Mouse (Mus musculus) forebrain, postnatal 0 days (tissue): Measurements from ENCODE around the gene AC109138.7. TPM values are rescaled to one million over a fixed set of nuclear protein-coding genes. Genes with fewer than 3 reads are reported as not detected.

Source experiments
- ATAC-seq: fragments of 200-750 bp; cut with Nextera tagmentation; 2 replicates; pipeline ENCODE4 v1.8.0; 2017; ENCODE audit warnings: mild to moderate bottlenecking, moderate library complexity
- DNase-seq: peaks from one replicate; pipeline ENCODE4 v3.0.0-alpha.2; 2015
- H3K27ac ChIP-seq: fragments of 300-500 bp; sonication (generic); 2 replicates; pipeline ENCODE4 v1.5.1; 2014; ENCODE audit warnings: low read depth, mild to moderate bottlenecking, antibody characterized with exemption, low read length, moderate library complexity, mixed read lengths
- H3K27me3 ChIP-seq: fragments of 300-500 bp; sonication (generic); 2 replicates; pipeline ENCODE4 v1.6.1; 2014; ENCODE audit warnings: mild to moderate bottlenecking, low read length, mixed read lengths; ENCODE audit not compliant: insufficient read depth
- H3K36me3 ChIP-seq: fragments of 300-500 bp; sonication (generic); 2 replicates; pipeline ENCODE4 v1.6.1; 2014; ENCODE audit warnings: mild to moderate bottlenecking, moderate library complexity; ENCODE audit not compliant: insufficient read depth
- H3K4me1 ChIP-seq: fragments of 300-500 bp; sonication (generic); 2 replicates; pipeline ENCODE4 v1.6.1; 2014; ENCODE audit warnings: antibody characterized with exemption; ENCODE audit not compliant: insufficient read depth
- H3K4me2 ChIP-seq: fragments of 300-500 bp; sonication (generic); 2 replicates; pipeline ENCODE4 v1.6.1; 2014; ENCODE audit warnings: low read depth, mild to moderate bottlenecking, moderate library complexity
- H3K4me3 ChIP-seq: fragments of 300-500 bp; sonication (generic); 2 replicates; pipeline ENCODE4 v1.5.1; 2014; ENCODE audit warnings: low read depth, low read length, mixed read lengths
- H3K9ac ChIP-seq: fragments of 300-500 bp; sonication (generic); 2 replicates; pipeline ENCODE4 v1.6.1; 2014; ENCODE audit warnings: mild to moderate bottlenecking
- H3K9me3 ChIP-seq: fragments of 300-500 bp; sonication (generic); 2 replicates; pipeline ENCODE4 v1.6.1; 2016; ENCODE audit warnings: low read length
- CTCF ChIP-seq: sonication (generic); IDR thresholded peaks from 2 replicates; pipeline ENCODE4 v1.5.1; 2016; ENCODE audit warnings: antibody characterized with exemption, control low read depth, low read depth
- WGBS: fragments of 180-500 bp; shearing (Covaris S2); extraction: QIAGEN DNeasy Blood & Tissue Kit; methylation state at CpG from one replicate; pipeline ENCODE4 v1.1.7; 2014; 5-methylcytosine and 5-hydroxymethylcytosine counted together
- polyA plus RNA-seq: library from polyadenylated mRNA; unstranded; fragments of >200 nt; fragmentation: Nextera tagmentation; extraction: Ambion mirVana; gene quantifications from 2 replicates; pipeline ENCODE4 v1.2.1, GENCODE M21; 2015
- total RNA-seq: library from RNA; depleted of rRNA; stranded (reverse); fragments of >200 nt; gene quantifications from 2 replicates; pipeline ENCODE4 v1.2.3, GENCODE M21; 2014

AC109138.7 gene
- total and polyA plus RNA-seq, 2 experiments from 2014 or later: not detected

GRCm38 (mm10) chr19:4193129-4193528, 21.0 kb upstream of the AC109138.7 start:
- WGBS: 47% methylated on average over 6 of the region's 6 CpGs
- Histone ChIP-seq H3K4me1 (peaks cover 11% of the 10 kb centered on the region; the same call in 1 of the 2 replicates), H3K27me3 (no peaks in the 10 kb centered on the region), H3K9ac (peak overlapping the region; percentile 95), H3K4me3 (peak overlapping the region; percentile 95), H3K9me3 (no peaks in the 10 kb centered on the region), H3K4me2 (peak overlapping the region; percentile 88), H3K27ac (peak overlapping the region; percentile 94; the same call in 1 of the 2 replicates), H3K36me3 (peaks cover 49% of the 10 kb centered on the region)
- ATAC-seq: no peak
- no peak for DNase-seq
- no peak for TF ChIP-seq CTCF

GRCm38 (mm10) chr19:4194021-4194724, 20.0 kb upstream of the AC109138.7 start:
- Histone ChIP-seq H3K27ac (no peak overlapping the region), H3K9ac (no peak overlapping the region), H3K27me3 (no peaks in the 10 kb centered on the region), H3K36me3 (peaks cover 50% of the 10 kb centered on the region), H3K9me3 (no peaks in the 10 kb centered on the region), H3K4me3 (no peak overlapping the region), H3K4me2 (no peak overlapping the region), H3K4me1 (peaks cover 11% of the 10 kb centered on the region; the same call in 1 of the 2 replicates)
- DNase-seq: no peak
- TF ChIP-seq CTCF: no peak
- ATAC-seq: no peak
- 89% methylated on average over 8 of the region's 8 CpGs for WGBS

GRCm38 (mm10) chr19:4194776-4195650, 19.1 kb upstream of the AC109138.7 start:
- no peak overlapping the region for H3K9ac ChIP-seq
- no peak for TF ChIP-seq CTCF
- H3K36me3 ChIP-seq: peaks cover 50% of the 10 kb centered on the region
- no peaks in the 10 kb centered on the region for H3K27me3 ChIP-seq
- DNase-seq (no peak), ATAC-seq (no peak)
- WGBS: 66% methylated on average over 12 of the region's 12 CpGs
- peaks cover 11% of the 10 kb centered on the region; the same call in 1 of the 2 replicates for H3K4me1 ChIP-seq
- H3K4me2 ChIP-seq: no peak overlapping the region
- H3K27ac ChIP-seq: no peak overlapping the region
- no peaks in the 10 kb centered on the region for H3K9me3 ChIP-seq
- no peak overlapping the region for H3K4me3 ChIP-seq

- ATAC-seq (no peak), DNase-seq (no peak)
- no peak for TF ChIP-seq CTCF
- Histone ChIP-seq H3K9ac (no peak overlapping the region), H3K4me1 (peaks cover 17% of the 10 kb centered on the region; the same call in 1 of the 2 replicates), H3K4me2 (no peak overlapping the region), H3K36me3 (peaks cover 50% of the 10 kb centered on the region), H3K27me3 (no peaks in the 10 kb centered on the region), H3K4me3 (no peak overlapping the region), H3K9me3 (no peaks in the 10 kb centered on the region), H3K27ac (0 out of 2 replicates have a peak overlapping the region, but pooled peaks have one; percentile 21)
- WGBS: 64% methylated on average over 2 of the region's 2 CpGs
Observed at GRCm38 (mm10) chr19:4196048-4196447, 18.1 kb upstream of the AC109138.7 start.

- no peak for DNase-seq
- Histone ChIP-seq H3K4me1 (peaks cover 20% of the 10 kb centered on the region; the same call in 1 of the 2 replicates), H3K36me3 (peaks cover 50% of the 10 kb centered on the region), H3K4me3 (no peak overlapping the region), H3K4me2 (no peak overlapping the region), H3K27me3 (no peaks in the 10 kb centered on the region), H3K27ac (no peak overlapping the region), H3K9me3 (no peaks in the 10 kb centered on the region), H3K9ac (no peak overlapping the region)
- no peak for ATAC-seq
- TF ChIP-seq CTCF: no peak
- WGBS: 59% methylated on average over 5 of the region's 5 CpGs
Observed at GRCm38 (mm10) chr19:4196548-4196947, 17.6 kb upstream of the AC109138.7 start.

GRCm38 (mm10) chr19:4197180-4197579, 17.0 kb upstream of the AC109138.7 start:
- no peak overlapping the region for H3K9ac ChIP-seq
- no peaks in the 10 kb centered on the region for H3K9me3 ChIP-seq
- no peak for ATAC-seq
- no peaks in the 10 kb centered on the region for H3K27me3 ChIP-seq
- peaks cover 23% of the 10 kb centered on the region; the same call in 1 of the 2 replicates for H3K4me1 ChIP-seq
- no peak overlapping the region for H3K4me3 ChIP-seq
- peaks cover 50% of the 10 kb centered on the region for H3K36me3 ChIP-seq
- no peak for DNase-seq
- H3K4me2 ChIP-seq: no peak overlapping the region
- no peak for TF ChIP-seq CTCF
- WGBS: 70% methylated on average over 3 of the region's 3 CpGs
- no peak overlapping the region for H3K27ac ChIP-seq
